Mouse (Mus musculus): ENCODE data around the gene Emsy.

The Emsy gene

GRCm38 (mm10) chr7:98656531-98657221, at the start of gene Emsy:
TSS of gene Emsy (minus strand) at chr7:98656783.
- DNase-seq = peak; percentile 84 to 91

- no peak for DNase-seq
Observed at GRCm38 (mm10) chr7:98704276-98704675, 47.7 kb upstream of the Emsy start.

- DNase-seq = peak; percentile 42 to 56
Observed at GRCm38 (mm10) chr7:98703365-98703881, 46.8 kb upstream of the Emsy start.

DNA sequence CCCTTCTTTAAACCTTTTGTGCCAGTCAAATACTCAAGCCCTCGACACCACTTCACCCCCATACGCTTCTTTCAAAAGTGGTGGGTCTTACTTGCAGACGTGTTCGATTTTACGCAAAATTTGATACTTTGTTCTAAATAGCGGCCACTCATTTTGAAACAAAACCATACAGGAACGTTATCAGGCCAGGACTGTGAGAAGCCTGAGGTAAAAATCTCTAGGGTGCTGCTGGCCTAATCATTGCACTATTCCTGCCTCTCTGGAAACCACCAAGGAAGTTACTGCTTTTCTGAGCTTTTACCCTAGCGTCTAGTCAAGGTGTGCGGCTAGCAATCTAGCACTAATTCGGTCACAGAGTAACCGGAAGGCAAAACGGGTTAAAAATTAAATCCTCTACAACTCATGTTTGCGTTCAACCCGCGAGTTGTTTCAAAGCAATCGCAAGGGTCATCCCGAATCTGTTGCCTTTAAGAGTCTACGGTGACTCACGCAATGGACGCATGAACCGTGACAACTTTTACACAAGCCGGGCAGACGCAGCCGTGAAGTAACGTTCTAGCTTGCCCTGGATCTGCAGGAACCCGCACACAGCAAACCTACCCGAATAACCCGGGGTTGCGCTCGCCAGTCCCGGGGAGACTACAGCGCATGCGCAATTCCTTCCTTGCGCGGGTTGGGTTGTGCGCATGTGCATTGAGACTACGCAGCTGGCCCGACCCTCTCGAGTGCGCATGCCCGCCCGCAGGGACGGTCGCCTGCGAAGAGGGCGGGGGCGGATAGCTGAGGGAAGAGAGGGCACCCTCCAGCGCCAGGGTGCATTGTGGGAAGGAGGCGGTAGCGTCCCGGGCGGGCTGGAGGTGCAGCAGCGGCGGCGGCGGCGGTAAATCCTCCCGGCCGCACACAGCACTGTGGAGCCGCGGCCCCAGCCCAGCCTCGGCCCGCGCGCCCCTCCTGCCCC, 46.0 kb upstream of the Emsy start, which contains the start of gene Thap12:
Gene Thap12 (plus strand): TSS at position 821 of the 958 bp plus-strand sequence.
- DNase-seq = peak; percentile 99

DNA sequence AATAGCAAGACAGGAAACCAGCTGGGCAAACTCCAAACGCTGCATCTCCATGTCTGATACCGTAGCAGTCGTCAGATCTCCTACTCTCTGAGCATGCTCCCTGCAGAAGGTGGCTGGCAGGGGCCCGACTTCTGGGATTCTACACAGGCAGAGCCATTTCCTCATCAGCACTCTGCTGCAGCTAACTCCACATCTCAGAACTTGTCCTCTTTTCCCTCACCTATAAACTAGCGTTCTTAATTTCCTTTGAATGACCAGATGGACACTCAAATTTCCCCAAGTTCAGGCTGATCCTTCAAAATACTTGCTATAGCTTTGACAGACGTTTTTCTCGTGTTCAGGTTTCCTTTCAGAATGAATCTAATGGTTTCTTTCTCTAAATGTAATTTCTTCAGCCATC, 45.2 kb upstream of the Emsy start:
- no peak for DNase-seq

- DNase-seq = no peak
Observed at GRCm38 (mm10) chr7:98698590-98698989, 42.0 kb upstream of the Emsy start.

DNA sequence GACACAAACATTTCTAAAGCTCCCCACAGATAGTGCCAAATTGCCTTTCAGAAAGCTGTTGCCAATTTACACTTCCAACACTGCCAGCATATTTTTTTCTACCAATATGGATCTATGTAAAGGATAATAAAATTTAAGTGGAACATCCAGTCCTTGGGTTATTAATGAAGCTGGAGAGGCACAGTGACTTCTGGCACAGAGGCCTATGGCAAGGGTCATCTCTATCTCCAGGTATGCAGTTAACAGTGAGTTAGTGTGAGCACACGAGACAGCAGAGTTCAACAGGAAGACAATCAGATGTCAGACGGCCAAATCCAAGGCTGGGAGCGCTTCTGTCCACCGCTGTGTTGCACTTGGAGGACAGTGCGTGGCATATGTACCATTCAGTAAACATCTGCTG, 41.5 kb upstream of the Emsy start:
- DNase-seq = no peak

DNA sequence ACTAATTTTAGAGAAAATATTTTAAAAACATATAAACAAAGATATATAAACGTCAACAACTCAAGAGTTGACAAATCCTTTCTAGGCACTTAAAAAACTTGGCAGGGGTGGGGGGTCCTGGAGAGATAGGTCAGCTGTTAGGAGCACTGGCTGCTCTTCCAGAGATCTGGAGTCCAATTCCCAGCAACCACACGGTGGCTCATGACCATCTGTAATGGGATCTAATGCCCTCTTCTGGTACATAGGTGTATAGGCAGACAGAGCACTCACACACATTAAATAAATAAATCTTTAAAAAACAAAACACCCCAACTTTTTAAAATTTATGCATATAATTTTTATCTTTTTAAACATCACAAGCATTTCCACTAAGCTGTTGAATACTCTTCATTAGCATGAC, 40.9 kb upstream of the Emsy start:
- DNase-seq = no peak

DNA sequence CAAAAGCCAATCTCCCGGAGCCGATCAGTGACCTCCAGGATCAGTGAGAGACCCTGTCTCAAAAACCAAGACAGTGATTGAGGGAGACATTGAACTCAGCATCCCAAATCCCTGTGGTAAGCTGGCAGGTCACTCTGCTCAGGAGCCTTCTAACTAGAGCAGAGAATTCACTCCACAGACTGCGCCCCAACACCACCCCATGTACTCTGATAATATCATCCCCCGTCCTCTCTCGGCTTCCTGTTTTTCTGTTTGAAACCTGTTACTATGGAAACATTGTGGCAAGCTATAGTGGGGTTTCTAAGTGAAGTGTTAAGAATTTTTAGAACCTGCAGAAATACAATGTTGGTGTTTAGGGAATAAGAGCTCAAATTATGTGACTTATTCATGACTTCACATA, 37.5 kb upstream of the Emsy start:
- peak; percentile 42 to 75 for DNase-seq

GRCm38 (mm10) chr7:98692761-98693546, 36.4 kb upstream of the Emsy start:
- DNase-seq = peak in 1 of 2 experiments; percentile 19

DNA sequence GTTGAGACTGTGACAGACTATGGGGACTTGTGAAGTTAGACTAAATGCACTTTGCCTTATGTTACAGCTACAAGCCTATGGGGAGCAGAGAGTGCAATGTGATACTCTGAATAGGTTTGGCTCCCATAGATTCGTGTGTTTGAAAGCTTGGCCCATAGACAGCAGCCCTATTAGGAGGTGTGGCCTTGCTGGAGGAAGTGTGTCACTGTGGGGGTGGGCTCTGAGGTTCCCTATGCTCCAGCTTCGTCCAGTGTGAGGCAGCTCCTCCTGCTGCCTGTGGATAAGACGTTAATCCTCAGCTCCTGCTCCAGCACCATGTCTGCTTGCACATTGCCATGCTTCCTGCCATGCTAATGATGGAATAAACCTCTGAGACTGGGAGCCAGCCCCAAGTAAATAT, 34.2 kb upstream of the Emsy start:
- no peak for DNase-seq

GRCm38 (mm10) chr7:98690126-98690525, 33.5 kb upstream of the Emsy start:
- no peak for DNase-seq

DNA sequence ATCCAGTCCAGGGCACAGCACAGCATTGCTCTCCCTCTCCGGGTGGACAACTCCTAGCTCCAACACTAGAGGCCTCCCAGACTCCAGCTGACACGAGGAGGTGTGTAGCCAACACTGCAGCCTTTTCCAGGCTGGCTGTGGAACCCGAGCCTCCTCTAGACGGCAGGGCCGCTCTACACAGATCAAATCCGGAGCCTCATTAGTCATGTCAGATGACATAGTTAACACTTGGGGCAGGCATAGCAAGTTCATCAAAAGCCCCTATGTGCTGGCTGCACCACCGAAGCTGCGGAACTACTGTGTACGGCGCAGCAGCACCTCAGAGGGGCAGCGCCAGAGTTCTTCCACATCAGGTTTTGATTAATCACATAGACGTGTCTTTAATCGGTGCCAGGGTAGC, 29.3 kb upstream of the Emsy start:
- no peak for DNase-seq

DNA sequence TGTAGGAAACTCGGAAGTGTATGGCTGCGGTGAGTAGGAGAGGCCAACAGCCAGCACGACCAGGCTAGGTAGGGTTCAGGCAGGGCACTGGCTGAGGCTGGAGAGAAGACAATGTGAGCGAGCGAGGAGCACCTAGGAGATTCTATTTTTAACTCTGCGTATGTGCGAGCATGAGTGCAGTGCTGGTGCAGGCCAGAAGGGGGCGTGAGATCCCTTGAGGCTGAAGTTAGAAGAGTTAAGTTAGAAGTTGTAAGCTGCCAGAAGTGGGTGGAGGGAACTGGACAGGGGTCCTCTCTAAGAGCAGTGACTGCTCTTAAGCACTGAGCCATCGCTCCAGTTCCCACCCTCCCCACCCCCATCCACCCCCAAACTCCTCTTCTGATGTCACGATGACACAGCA, 26.2 kb upstream of the Emsy start:
- DNase-seq = no peak

DNA sequence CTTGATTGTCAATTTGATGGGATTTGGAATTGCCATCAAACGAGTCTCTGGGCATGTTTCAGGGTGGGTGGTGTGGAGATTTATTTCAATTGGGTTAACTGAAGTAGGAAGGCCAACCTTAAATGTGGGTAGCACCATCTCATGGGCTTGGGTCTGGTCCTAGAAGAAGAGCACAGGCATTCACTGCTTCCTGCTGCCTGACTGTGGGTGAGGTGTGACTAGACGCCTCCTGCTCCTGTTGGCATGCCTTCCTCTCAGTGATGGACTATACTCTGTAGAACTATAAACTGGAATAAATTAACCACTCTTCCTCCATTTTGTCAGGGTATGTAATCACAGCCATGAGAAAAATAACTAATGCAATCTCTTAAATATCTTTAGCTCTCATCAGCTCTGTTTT, 24.1 kb upstream of the Emsy start:
- DNase-seq = no peak

- DNase-seq = no peak
Observed at GRCm38 (mm10) chr7:98678441-98678840, 21.9 kb upstream of the Emsy start.

DNA sequence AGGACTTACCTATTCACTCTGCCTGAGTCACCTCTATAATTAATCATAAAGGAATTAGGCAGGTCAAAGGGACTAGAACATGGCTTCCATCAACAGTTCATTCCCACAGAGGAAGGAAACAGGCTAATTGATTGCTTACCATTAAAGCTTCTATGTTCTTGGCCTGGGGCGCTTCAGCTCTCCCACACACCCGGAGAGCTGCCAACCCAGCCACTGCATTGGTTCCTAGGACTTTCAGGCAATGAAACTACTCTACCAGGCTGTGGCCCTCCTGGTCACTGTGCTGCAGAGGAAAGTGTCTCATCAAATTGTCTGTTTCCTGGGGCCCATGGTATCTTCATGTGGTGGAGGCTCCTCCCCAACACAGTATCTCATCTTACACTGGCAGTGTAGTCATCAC, 20.9 kb upstream of the Emsy start:
- DNase-seq = no peak

DNA sequence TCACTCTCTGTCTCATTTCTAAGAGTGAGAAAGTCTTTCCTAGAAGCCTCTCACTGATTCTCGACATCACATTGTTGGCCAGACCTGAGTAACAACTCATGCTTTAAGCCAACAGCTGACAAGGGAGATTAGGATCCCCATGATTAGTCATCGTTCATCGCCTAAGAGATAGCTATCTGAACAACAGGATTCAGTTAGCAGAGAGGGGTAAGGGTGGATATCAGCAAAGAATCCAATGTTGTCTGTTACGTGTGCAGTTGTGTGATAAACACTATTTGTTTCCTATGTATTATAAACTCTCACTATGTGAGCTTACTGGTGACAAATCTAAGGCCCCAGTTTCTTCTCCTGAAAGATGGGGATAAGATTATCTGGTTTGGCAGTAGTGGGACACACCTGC, 17.8 kb upstream of the Emsy start:
- DNase-seq = no peak

DNA sequence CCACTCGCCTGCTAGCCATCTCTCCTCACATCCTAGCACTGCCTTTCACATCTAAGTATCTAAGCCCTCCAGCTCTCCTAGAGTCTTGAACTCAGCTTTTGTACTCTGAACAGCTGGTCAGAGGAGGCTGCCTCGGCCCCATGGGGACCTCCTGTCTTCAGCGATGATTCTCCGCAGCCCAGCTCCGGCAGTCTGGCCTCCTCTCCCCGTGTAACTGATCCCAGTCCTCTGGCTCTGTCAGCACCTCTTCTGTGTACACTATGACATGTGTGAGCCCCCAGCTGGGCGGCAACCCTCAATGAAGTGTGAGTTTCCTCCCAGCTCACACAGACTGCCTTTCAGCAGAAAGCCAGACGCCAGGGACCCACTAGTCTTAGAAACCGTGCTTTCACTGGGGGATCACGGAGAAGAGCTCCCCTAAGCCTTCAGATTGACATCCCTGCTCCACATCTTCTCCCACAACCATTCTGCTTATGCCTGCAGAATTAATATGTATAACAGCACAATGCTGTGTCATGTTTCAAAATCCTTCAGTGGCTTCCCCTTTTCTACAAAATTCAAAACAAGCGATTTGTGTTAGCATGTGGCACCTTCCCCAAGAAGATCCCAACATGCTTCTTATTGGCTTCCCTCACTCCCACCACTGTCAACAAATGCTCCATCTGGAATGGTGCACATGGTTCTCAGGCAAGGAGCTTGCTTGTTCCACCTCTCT, 15.8 kb upstream of the Emsy start:
- no peak for DNase-seq

- DNase-seq = no peak
Observed at GRCm38 (mm10) chr7:98671416-98671815, 14.8 kb upstream of the Emsy start.

DNA sequence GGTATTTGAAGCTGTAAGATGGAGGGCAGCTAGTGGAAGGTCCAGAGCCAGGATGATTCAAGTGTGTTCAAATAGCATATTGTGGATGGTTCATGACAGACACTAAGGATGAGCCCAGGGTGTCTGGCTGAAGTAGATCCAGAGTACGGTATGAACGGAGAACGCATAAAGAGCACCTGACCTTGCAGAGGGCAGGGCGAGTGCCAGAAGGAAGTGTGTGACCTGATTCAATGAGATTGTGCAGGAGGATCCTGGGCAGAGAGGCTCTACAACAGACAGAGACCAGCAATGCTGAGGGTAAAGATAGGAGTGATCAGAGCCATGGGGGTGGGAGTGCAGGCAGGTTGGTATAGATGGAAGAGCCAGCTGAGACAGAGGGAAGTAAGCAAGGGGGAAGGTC, 14.2 kb upstream of the Emsy start:
- no peak for DNase-seq
